8 mouse cellular contexts compared by ENCODE assay signal in genomic region chr11:101562391-101562790, GRCm38 (mm10). TPM values are rescaled to one million over a fixed set of nuclear protein-coding genes. Genes with fewer than 3 reads are reported as not detected.
DNase-seq lines count a peak whose midpoint lies in the region; ATAC-seq and TF ChIP-seq lines count a peak whose summit lies in the region.

No protein-coding gene starts in this region.

- no peaks in the 10 kb centered on the region for H3K27me3 ChIP-seq in cerebellum, adult 2 months (ENCODE audit: control insufficient read depth, insufficient read depth, low read length)

- ATAC-seq in cerebellum, adult (ENCODE audit: insufficient number of reproducible peaks, low FRiP score, low TSS enrichment) = no peak

- H3K27ac ChIP-seq in cerebellum, adult 2 months (ENCODE audit: insufficient read depth, low read length) = no peak overlapping the region

- WGBS in cerebellum, adult 2 months = 16% methylated on average over 5 of the region's 5 CpGs

- TF ChIP-seq POLR2A in cerebellum, adult 2 months (IDR thresholded peaks at IDR 0.05; ENCODE audit: borderline replicate concordance, insufficient read depth, low read length) = no peak

- H3K4me1 ChIP-seq in cerebellum, adult 2 months (ENCODE audit: control insufficient read depth, insufficient read depth, low read length) = no peaks in the 10 kb centered on the region

- TF ChIP-seq CTCF in cerebellum, adult 2 months (IDR thresholded peaks at IDR 0.05; ENCODE audit: borderline replicate concordance, insufficient read depth, low read depth, low read length) = peak; percentile 71

- H3K4me3 ChIP-seq in cerebellum, adult 2 months (replicated peaks; ENCODE audit: insufficient read depth, low read depth, low read length) = no peak overlapping the region

- peak; percentile 30 to 34 for DNase-seq in cerebellum, adult 2 months
- peak; percentile 37 for DNase-seq in right cerebral cortex, adult 18-20 months
- DNase-seq in right cerebral cortex, postnatal 25 days = no peak
- peak; percentile 34 to 42 for DNase-seq in cerebellum, postnatal 36 days
- peak; percentile 47 to 58 for DNase-seq in kidney, adult 8-10 months
- peak; percentile 75 for DNase-seq in lung, postnatal 10 days
- peak; percentile 20 to 52 for DNase-seq in spleen, postnatal 14 days (ENCODE audit: low spot score in 2 of 2)

RNA-seq across cellular contexts. Expression of gene Nbr1, which starts 10.4 kb away (rescaled TPM):
- polyA plus RNA-seq in cerebellum, adult 2 months (2012; rRNA removed) = 137 and 147 TPM in 2 replicates

RNA-seq across cellular contexts. Expression of gene Brca1, which starts 10.6 kb away (rescaled TPM):
- polyA plus RNA-seq in cerebellum, adult 2 months (2012; rRNA removed) = 0.59 and 0.67 TPM in 2 replicates

RNA-seq across cellular contexts. Expression of gene Tmem106a, which starts 19.7 kb away (rescaled TPM):
- 1.6 and 2.0 TPM in 2 replicates for polyA plus RNA-seq in cerebellum, adult 2 months (2012; rRNA removed)

RNA-seq across cellular contexts. Expression of gene Gm11634, which starts 36.7 kb away (rescaled TPM):
- not detected in 2 replicates for polyA plus RNA-seq in cerebellum, adult 2 months (2012; rRNA removed)
